In the genomic region with DNA sequence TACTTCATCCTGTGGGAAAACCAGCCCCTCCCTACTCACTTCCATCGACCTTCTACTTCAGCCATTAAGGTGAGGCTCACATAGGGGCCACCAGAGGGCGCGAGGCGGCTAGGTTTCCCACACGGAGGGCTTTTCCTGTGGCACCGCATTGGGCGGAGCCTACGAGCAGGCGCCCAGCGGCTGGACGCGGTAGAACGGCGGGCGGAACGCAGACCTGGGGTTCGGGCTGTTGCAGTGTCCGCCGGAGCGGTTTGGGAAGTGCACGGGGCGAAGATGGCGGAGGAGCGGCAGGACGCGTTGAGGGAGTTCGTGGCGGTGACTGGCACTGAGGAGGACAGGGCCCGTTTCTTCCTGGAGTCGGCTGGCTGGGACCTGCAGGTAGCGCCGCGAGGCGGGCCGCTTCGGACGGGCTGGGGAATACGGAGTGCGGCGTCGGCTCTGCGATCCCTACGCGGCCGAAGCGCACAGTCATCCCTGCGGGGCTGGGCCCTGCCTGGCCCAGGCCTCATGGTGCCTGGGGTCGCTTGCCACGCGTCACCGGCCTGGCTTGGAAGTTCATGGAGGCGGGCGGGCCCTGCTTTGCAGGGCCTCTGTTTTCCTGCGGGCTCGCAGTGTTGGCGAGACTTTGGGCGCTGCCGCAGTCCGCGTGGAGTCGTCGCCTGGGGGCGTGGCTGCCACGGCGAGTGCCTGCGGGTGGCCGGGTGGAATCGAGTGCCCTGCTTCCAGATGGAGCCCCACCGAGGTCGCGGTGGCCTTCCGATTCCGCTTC, we compare ENCODE assay signal across 7 mouse cellular contexts. TPM values are rescaled to one million over a fixed set of nuclear protein-coding genes. Genes with fewer than 3 reads are reported as not detected.
DNase-seq lines count a peak whose midpoint lies in the region; ATAC-seq lines count a peak whose summit lies in the region.

A gene (plus strand): TSS at position 148 of the 769 bp plus-strand sequence.

- no peak within 1 kb of the TSS for H3K27ac ChIP-seq in embryonic facial prominence, embryonic 11.5 days (replicated peaks; ENCODE audit: low read depth, low read length)
- H3K27ac ChIP-seq in limb, embryonic 10.5 days = peak within 1 kb of the TSS; percentile 91
- H3K27ac ChIP-seq in midbrain, embryonic 13.5 days = peak within 1 kb of the TSS; percentile 58; the same call in 1 of the 2 replicates

- no peaks in the 10 kb centered on the region for H3K36me3 ChIP-seq in embryonic facial prominence, embryonic 11.5 days (replicated peaks; ENCODE audit: control insufficient read depth, insufficient read depth, low read depth, low read length)
- peaks cover 30% of the 10 kb centered on the region for H3K36me3 ChIP-seq in limb, embryonic 10.5 days
- H3K36me3 ChIP-seq in midbrain, embryonic 13.5 days = peaks cover 20% of the 10 kb centered on the region

- peak; percentile 98 for DNase-seq in adrenal gland, postnatal 14 days
- peak; percentile 97 for DNase-seq in embryonic facial prominence, embryonic 11.5 days (ENCODE audit: low spot score)
- peak; percentile 88 for DNase-seq in kidney, adult 11 months
- DNase-seq in limb, embryonic 10.5 days (ENCODE audit: low spot score) = peak; percentile 98
- peak; percentile 89 for DNase-seq in spleen, adult 12 weeks (ENCODE audit: low spot score)

- under 1% methylated on average over 71 of the region's 73 CpGs for WGBS in embryonic facial prominence, embryonic 11.5 days
- WGBS in limb, embryonic 10.5 days = under 1% methylated on average over 73 of the region's 73 CpGs
- under 1% methylated on average over 67 of the region's 73 CpGs for WGBS in midbrain, embryonic 13.5 days

- ATAC-seq in embryonic facial prominence, embryonic 11.5 days (replicated peaks; ENCODE audit: insufficient number of reproducible peaks, low FRiP score, low TSS enrichment, low read depth) = peak; percentile 99
- ATAC-seq in granulocyte monocyte progenitor cell, adult 5-6 weeks (replicated peaks; ENCODE audit: poor library complexity, severe bottlenecking) = peak; percentile 99
- peak; percentile 100 for ATAC-seq in midbrain, embryonic 13.5 days

- peak within 1 kb of the TSS; percentile 89 for H3K9ac ChIP-seq in embryonic facial prominence, embryonic 11.5 days (replicated peaks; ENCODE audit: low read length)
- H3K9ac ChIP-seq in midbrain, embryonic 13.5 days (replicated peaks) = peak within 1 kb of the TSS; percentile 96

- no peaks in the 10 kb centered on the region for H3K27me3 ChIP-seq in embryonic facial prominence, embryonic 11.5 days (ENCODE audit: control insufficient read depth, insufficient read depth, low read length)
- H3K27me3 ChIP-seq in limb, embryonic 10.5 days (ENCODE audit: low read depth, poor library complexity, severe bottlenecking) = no peaks in the 10 kb centered on the region
- no peaks in the 10 kb centered on the region for H3K27me3 ChIP-seq in midbrain, embryonic 13.5 days

- H3K4me2 ChIP-seq in embryonic facial prominence, embryonic 11.5 days (ENCODE audit: low read depth, low read length) = peak within 1 kb of the TSS; percentile 57
- peak within 1 kb of the TSS; percentile 86 for H3K4me2 ChIP-seq in midbrain, embryonic 13.5 days (replicated peaks)

- H3K9me3 ChIP-seq in embryonic facial prominence, embryonic 11.5 days (replicated peaks; ENCODE audit: control insufficient read depth, low read length) = no peaks in the 10 kb centered on the region
- H3K9me3 ChIP-seq in limb, embryonic 10.5 days (replicated peaks) = no peaks in the 10 kb centered on the region
- no peaks in the 10 kb centered on the region for H3K9me3 ChIP-seq in midbrain, embryonic 13.5 days

- peak within 1 kb of the TSS; percentile 91 for H3K4me3 ChIP-seq in embryonic facial prominence, embryonic 11.5 days (ENCODE audit: low read depth, low read length)
- H3K4me3 ChIP-seq in limb, embryonic 10.5 days = peak within 1 kb of the TSS; percentile 84
- H3K4me3 ChIP-seq in midbrain, embryonic 13.5 days (replicated peaks) = peak within 1 kb of the TSS; percentile 97

- H3K4me1 ChIP-seq in embryonic facial prominence, embryonic 11.5 days (ENCODE audit: control insufficient read depth, insufficient read depth, low read length) = no peaks in the 10 kb centered on the region
- peaks cover 8% of the 10 kb centered on the region for H3K4me1 ChIP-seq in limb, embryonic 10.5 days
- H3K4me1 ChIP-seq in midbrain, embryonic 13.5 days (replicated peaks) = peaks cover 33% of the 10 kb centered on the region

RNA-seq across cellular contexts. Expression of the gene that starts here (rescaled TPM):
- total RNA-seq in adrenal gland, postnatal 14 days (2021) = 124 and 131 TPM in 2 replicates
- polyA plus RNA-seq in embryonic facial prominence, embryonic 11.5 days (2014; fragmentation: Nextera tagmentation; extraction: Ambion mirVana) = 301 and 304 TPM in 2 replicates
- total RNA-seq in granulocyte monocyte progenitor cell, adult 5-6 weeks (2014; fragmentation: Nextera tagmentation) = 90.7 and 91.6 TPM in 2 replicates
- 123 and 136 TPM in 2 replicates for total RNA-seq in granulocyte monocyte progenitor cell, adult 5-6 weeks (2017)
- 321 and 325 TPM in 2 replicates for polyA plus RNA-seq in limb, embryonic 10.5 days (2016; fragmentation: Nextera tagmentation; extraction: Ambion mirVana)
- polyA plus RNA-seq in midbrain, embryonic 13.5 days (2015; fragmentation: Nextera tagmentation; extraction: Ambion mirVana) = 292 and 298 TPM in 2 replicates
